Mouse (Mus musculus) midbrain, embryonic 12.5 days (tissue): ENCODE measurements around the gene Birc7. TPM values are rescaled to one million over a fixed set of nuclear protein-coding genes. Genes with fewer than 3 reads are reported as not detected.

ENCODE experiments used
- ATAC-seq: fragments of 200-750 bp; cut with Nextera tagmentation; 2 replicates; pipeline ENCODE4 v1.8.0; 2017; ENCODE audit warnings: low read depth, moderate TSS enrichment, moderate library complexity; ENCODE audit not compliant: low FRiP score
- H3K27ac ChIP-seq: fragments of 300-500 bp; sonication (generic); replicated peaks from 2 replicates; pipeline ENCODE4 v1.5.1; 2016; ENCODE audit warnings: mild to moderate bottlenecking
- H3K27me3 ChIP-seq: fragments of 300-500 bp; sonication (generic); 2 replicates; pipeline ENCODE4 v1.6.1; 2016; ENCODE audit warnings: mild to moderate bottlenecking
- H3K36me3 ChIP-seq: fragments of 300-500 bp; sonication (generic); 2 replicates; pipeline ENCODE4 v1.6.1; 2016
- H3K4me1 ChIP-seq: fragments of 300-500 bp; sonication (generic); 2 replicates; pipeline ENCODE4 v1.6.1; 2016
- H3K4me2 ChIP-seq: fragments of 300-500 bp; sonication (generic); replicated peaks from 2 replicates; pipeline ENCODE4 v1.6.1; 2016; ENCODE audit warnings: mild to moderate bottlenecking, moderate library complexity
- H3K4me3 ChIP-seq: fragments of 300-500 bp; sonication (generic); 2 replicates; pipeline ENCODE4 v1.5.1; 2016; ENCODE audit warnings: mild to moderate bottlenecking
- H3K9ac ChIP-seq: fragments of 300-500 bp; sonication (generic); replicated peaks from 2 replicates; pipeline ENCODE4 v1.6.1; 2016; ENCODE audit warnings: mild to moderate bottlenecking, moderate library complexity
- H3K9me3 ChIP-seq: fragments of 300-500 bp; sonication (generic); 2 replicates; pipeline ENCODE4 v1.6.1; 2016; ENCODE audit warnings: mild to moderate bottlenecking
- WGBS: fragments of 180-500 bp; shearing (Covaris S2); methylation state at CpG from one replicate; pipeline ENCODE4 v1.1.7; 2016; 5-methylcytosine and 5-hydroxymethylcytosine counted together
- polyA plus RNA-seq: library from polyadenylated mRNA; unstranded; fragments of >200 nt; fragmentation: Nextera tagmentation; extraction: Ambion mirVana; gene quantifications from 2 replicates; pipeline ENCODE4 v1.2.1, GENCODE M21; 2016

Gene Birc7
- polyA plus RNA-seq = 0.36 and 0.67 TPM in 2 replicates

DNA sequence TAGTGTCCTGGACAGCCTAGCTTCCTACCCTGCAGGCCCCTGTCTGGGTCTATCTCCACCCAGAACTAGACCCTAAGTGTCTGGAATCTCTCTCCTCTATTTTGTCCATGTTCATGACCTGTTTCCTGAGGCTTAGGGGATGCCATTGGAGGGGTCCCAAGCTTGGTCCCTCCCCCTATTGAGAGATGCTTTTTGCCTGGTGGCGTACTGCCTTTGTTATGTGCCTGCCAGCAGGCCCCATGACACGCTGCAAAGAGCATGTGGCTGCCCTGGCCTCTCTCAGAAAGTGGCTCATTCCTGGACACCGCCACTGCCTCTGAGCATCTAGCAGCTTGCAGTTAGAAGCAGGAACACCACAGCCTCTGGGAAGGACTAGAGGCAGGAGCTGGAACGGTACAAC lies at the start of gene Birc7:
Birc7 (plus strand) TSS at position 301 of the 400 bp plus-strand sequence.
- Histone ChIP-seq H3K4me1 (peaks cover 10% of the 10 kb centered on the region; the same call in 1 of the 2 replicates), H3K27ac (no peak within 1 kb of the TSS), H3K9ac (peak within 1 kb of the TSS; percentile 34; the same call in 1 of the 2 replicates), H3K27me3 (no peaks in the 10 kb centered on the region), H3K4me2 (no peak within 1 kb of the TSS), H3K36me3 (0 out of 2 replicates have a peak, but pooled peaks cover 5% of the 10 kb centered on the region), H3K4me3 (no peak within 1 kb of the TSS), H3K9me3 (no peaks in the 10 kb centered on the region)
- WGBS = 42% methylated on average over 4 of the region's 4 CpGs
- ATAC-seq = no peak

DNA sequence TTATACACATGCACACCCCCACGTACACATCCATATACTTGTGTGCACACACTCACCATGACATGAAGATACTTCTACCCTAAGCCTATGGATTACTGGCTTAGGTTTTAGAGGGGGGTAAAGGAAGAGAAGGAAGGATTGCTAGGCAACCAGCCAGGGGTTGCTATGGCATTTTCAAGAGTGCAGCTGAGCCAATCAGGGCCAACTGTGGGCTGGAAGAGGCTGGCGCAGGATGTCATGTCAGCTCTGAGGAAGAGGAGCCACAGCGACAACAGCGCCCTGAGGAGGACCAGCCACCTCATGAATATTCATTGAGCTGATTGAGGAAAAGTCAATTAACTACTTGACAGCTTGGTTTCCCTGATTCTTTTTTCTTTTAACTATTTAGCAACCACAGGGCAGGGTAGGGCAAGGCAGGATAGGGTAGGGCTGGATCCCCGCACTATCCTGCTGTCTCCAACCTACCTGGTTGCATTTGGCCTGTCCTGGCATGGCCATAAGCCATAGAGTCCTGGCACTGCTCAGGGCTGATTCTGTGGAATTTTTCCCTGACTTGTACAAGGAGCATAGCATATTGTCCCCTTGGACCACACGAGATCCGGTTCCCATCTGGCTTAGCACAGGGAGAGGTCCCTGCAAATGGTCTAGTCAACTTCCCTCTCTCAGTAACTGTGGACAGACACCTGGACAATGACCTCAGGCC lies 49.3 kb upstream of the Birc7 start:
- Histone ChIP-seq H3K9ac (no peak overlapping the region), H3K27ac (peak overlapping the region; percentile 72), H3K4me3 (no peak overlapping the region), H3K36me3 (peaks cover 34% of the 10 kb centered on the region), H3K4me1 (peaks cover 29% of the 10 kb centered on the region), H3K27me3 (no peaks in the 10 kb centered on the region), H3K4me2 (peak overlapping the region; percentile 20; the same call in 1 of the 2 replicates), H3K9me3 (no peaks in the 10 kb centered on the region)
- WGBS = 26% methylated on average over 7 of the region's 7 CpGs
- peak; percentile 90 for ATAC-seq

DNA sequence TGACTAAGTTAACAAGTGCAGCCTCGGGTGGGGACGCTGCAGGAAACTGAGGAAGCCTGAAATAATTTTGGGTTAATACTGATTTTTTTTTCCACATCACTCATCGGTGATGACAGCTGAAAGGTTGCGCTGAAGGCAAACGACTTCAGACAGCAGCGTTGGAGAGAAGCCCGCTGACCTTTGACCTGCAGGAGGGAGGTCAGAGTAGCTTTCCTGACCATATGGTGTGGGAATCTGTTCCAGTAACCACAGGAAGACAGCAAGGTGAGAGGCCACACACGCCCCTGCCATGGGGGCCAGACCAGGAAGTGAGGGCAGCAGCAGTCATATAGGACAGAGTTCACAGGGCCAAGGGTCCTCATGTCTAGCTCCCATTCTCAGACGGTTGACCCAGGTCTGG lies 47.5 kb upstream of the Birc7 start:
- no peak overlapping the region for H3K9ac ChIP-seq
- H3K4me1 ChIP-seq = peaks cover 37% of the 10 kb centered on the region
- 77% methylated on average over 9 of the region's 9 CpGs for WGBS
- H3K9me3 ChIP-seq = no peaks in the 10 kb centered on the region
- no peaks in the 10 kb centered on the region for H3K27me3 ChIP-seq
- H3K36me3 ChIP-seq = peaks cover 42% of the 10 kb centered on the region
- no peak overlapping the region for H3K27ac ChIP-seq
- H3K4me2 ChIP-seq = no peak overlapping the region
- no peak overlapping the region for H3K4me3 ChIP-seq
- ATAC-seq = no peak

DNA sequence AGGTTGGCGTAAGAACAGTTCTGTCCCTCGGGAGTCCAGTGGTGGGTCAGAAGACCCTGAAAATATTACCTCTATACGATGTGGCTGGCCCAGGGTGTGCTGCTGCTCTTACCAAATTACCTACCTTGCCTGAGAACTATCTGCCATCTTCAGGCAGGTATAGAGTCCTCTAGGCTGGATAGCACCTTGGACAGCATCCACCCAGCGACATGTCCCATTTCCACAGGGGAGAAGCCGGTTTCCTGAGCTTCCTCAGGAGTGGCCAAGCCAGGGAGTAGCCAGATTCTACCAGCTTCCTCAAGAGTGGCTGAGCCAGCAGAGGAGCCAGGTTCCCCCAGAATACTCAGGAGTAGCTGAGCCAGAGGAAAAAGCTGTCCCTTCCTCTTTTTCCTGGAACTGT lies 43.6 kb upstream of the Birc7 start:
- no peaks in the 10 kb centered on the region for H3K9me3 ChIP-seq
- peaks cover 26% of the 10 kb centered on the region for H3K36me3 ChIP-seq
- no peaks in the 10 kb centered on the region for H3K27me3 ChIP-seq
- no peak for ATAC-seq
- H3K27ac ChIP-seq = 0 out of 2 replicates have a peak overlapping the region, but pooled peaks have one; percentile 8
- H3K4me1 ChIP-seq = peaks cover 57% of the 10 kb centered on the region
- H3K4me2 ChIP-seq = peak overlapping the region; percentile 18; the same call in 1 of the 2 replicates
- H3K4me3 ChIP-seq = no peak overlapping the region
- 81% methylated on average over 5 of the region's 5 CpGs for WGBS
- no peak overlapping the region; the same call in 1 of the 2 replicates for H3K9ac ChIP-seq

DNA sequence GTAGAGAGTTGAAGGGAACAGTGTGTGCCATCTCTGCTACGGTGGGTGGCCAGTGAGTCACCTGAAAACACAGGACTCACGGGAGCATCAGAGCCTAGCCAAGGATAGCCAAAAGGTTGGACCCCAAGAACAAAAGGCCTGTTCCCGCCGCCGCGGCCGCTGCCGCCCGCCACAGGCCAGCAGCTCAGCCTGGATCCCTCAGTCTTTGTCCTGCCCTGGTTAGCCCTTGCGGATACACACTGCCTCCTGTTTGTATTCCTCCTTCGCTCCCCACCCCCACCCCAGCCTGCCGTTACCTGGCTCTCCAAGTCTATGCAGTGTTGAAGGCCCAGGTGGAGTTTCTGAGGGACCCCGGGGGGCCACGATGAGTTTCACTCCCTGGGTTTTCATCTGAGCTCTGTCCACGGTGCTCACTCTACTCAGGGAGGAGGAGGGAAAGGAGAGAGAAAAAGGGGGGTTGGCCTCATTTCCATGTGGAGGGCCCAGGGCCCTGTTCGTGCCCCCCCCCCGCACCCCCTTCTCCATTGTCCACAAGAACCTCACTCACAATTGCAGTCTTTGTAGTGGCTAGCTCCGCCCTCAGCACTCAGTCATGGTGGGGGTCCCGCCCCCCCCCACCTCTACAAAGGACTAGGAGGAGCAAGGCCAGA lies 39.4 kb upstream of the Birc7 start:
- no peaks in the 10 kb centered on the region for H3K27me3 ChIP-seq

DNA sequence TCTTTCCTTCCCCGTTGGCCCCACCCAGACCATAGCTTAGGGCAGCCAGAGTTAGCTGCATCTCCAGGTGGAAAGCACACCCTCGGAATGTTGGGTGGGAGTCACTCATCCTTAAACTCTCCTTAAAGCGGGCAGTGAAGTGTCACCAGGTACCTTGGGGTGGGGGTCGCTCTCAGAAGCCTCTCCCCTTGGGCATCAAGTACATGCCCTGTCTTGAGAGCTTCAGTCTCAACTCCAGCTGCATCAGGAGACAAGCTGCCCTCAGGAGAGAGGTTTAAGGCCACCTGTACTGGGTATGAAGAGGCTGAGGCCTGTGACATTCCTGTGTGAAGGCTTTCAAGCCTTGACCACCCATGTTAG lies 38.9 kb upstream of the Birc7 start:
- 2% methylated on average over 4 of the region's 4 CpGs for WGBS
- Histone ChIP-seq H3K9me3 (no peaks in the 10 kb centered on the region), H3K27ac (peak overlapping the region; percentile 100), H3K4me1 (peaks cover 74% of the 10 kb centered on the region), H3K9ac (peak overlapping the region; percentile 81), H3K4me2 (peak overlapping the region; percentile 83), H3K36me3 (0 out of 2 replicates have a peak, but pooled peaks cover 4% of the 10 kb centered on the region), H3K4me3 (peak overlapping the region; percentile 96), H3K27me3 (no peaks in the 10 kb centered on the region)
- peak; percentile 0 for ATAC-seq

More for the DNA sequence above, 39.4 kb upstream of the Birc7 start:
- peak; percentile 20 for ATAC-seq
- H3K9me3 ChIP-seq = no peaks in the 10 kb centered on the region
- H3K9ac ChIP-seq = peak overlapping the region; percentile 81
- peak overlapping the region; percentile 100 for H3K27ac ChIP-seq
- peaks cover 72% of the 10 kb centered on the region for H3K4me1 ChIP-seq
- WGBS = under 1% methylated on average over 19 of the region's 19 CpGs
- peak overlapping the region; percentile 96 for H3K4me3 ChIP-seq
- H3K4me2 ChIP-seq = peak overlapping the region; percentile 83
- 0 out of 2 replicates have a peak, but pooled peaks cover 9% of the 10 kb centered on the region for H3K36me3 ChIP-seq

DNA sequence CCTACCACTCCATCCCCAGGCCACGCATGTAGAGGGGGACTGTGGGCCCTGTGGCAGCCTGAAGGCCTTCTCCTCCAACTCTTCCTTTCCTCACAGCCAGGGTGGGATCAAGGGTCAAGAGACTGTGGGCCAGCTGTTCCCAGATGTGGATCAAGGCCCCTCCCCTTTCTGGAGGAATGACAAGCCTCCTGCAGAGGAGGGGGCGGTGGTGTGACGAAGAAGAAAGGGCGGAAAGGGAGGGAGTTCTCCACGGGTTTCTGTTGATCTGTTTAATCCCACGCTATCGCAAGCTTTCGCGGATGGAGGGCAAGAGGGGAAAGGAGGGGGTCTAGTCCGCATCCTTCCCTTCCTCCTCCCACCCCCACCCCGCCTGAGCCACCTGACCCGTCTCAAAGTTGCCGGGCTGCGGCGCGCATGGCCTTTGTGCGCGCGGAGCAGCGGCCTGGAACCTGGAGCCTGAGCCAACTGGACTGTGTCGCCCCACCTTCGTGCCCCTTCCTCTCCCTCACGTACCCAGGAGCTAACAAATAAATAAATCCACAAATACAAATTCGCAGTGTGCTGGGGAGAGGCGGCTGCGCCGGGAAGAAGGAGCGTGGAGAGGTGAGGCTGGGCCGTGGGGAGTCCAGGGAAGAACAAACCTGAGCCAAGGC lies 38.3 kb upstream of the Birc7 start:
- H3K9me3 ChIP-seq = no peaks in the 10 kb centered on the region
- H3K9ac ChIP-seq = peak overlapping the region; percentile 99
- peak overlapping the region; percentile 96 for H3K4me3 ChIP-seq
- peaks cover 79% of the 10 kb centered on the region for H3K4me1 ChIP-seq
- peak overlapping the region; percentile 100 for H3K27ac ChIP-seq
- H3K4me2 ChIP-seq = peak overlapping the region; percentile 83
- 1% methylated on average over 27 of the region's 29 CpGs for WGBS
- H3K36me3 ChIP-seq = peaks cover 3% of the 10 kb centered on the region; the same call in 1 of the 2 replicates
- H3K27me3 ChIP-seq = no peaks in the 10 kb centered on the region
- ATAC-seq = 0 out of 2 replicates have a peak, but pooled peaks have one; percentile 1

DNA sequence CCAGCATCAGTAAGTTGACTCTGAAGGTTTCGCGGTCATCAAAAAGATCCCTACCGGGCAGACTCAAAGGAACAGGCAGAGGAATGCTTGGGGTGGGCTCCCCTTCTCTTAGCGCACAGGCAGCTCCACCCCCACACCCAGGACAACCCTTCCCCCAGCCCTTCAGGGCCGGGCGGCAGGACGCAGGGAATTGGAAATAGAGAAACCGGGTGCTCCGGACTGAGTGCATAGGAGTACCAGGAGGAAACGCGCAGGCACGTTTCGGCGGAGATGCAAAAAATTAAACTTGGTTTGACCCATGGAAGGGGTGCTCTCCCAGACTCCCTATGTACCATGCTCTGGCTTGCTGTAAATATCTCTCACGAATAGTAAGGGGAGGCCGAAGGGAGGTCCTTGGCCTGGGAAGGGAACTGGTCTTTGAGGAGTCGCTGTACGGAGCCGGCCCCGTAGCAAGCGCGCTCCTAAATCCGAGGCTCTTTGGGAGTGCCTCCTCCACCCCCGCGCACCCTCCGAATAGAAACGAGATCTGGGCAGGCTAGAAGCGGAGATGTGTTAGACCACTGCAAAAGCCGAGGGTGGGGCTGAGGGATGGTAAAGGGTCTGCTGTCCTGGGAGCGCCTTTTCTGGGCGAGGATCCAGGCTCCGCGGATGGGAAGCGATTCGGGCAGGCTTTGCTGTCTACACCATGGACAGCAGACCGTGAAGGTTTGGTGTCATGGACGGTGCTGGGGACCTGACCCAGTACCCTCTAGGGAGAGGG lies 37.6 kb upstream of the Birc7 start:
- no peaks in the 10 kb centered on the region for H3K27me3 ChIP-seq
- no peaks in the 10 kb centered on the region for H3K9me3 ChIP-seq
- H3K36me3 ChIP-seq = peaks cover 8% of the 10 kb centered on the region; the same call in 1 of the 2 replicates
- H3K9ac ChIP-seq = peak overlapping the region; percentile 99
- WGBS = under 1% methylated on average over 37 of the region's 37 CpGs
- H3K27ac ChIP-seq = peak overlapping the region; percentile 100
- peaks cover 79% of the 10 kb centered on the region for H3K4me1 ChIP-seq
- H3K4me2 ChIP-seq = peak overlapping the region; percentile 83
- ATAC-seq = no peak
- peak overlapping the region; percentile 96 for H3K4me3 ChIP-seq

DNA sequence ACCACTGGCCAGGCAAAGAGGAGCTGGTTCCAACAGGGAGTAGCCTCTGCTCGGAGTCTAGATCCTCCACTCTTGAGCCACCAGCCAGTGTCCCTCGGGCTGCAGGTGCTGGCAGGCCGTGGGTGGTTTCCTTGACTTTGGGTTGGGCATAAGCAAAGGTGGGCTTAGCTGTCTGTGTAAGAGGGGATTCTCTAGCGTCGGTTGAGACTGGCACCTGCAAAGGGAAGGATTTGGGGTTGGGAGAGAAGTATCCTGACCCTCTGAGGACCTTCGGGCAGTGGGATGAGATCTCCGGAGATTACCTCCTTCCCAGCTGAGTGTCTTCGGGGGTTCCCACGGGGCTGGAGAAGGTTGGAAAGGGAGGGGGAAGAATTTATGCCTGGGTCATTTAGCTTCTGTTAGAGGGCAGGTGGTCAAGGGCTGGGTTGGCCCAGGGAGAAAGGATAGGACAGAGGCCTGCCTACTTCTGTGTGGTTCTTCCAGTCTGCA lies 36.9 kb upstream of the Birc7 start:
- Histone ChIP-seq H3K27me3 (no peaks in the 10 kb centered on the region), H3K4me2 (peak overlapping the region; percentile 83), H3K27ac (peak overlapping the region; percentile 100), H3K9ac (peak overlapping the region; percentile 99), H3K36me3 (peaks cover 8% of the 10 kb centered on the region; the same call in 1 of the 2 replicates), H3K4me3 (peak overlapping the region; percentile 96), H3K9me3 (no peaks in the 10 kb centered on the region), H3K4me1 (peaks cover 79% of the 10 kb centered on the region)
- WGBS = 5% methylated on average over 9 of the region's 9 CpGs
- ATAC-seq = no peak

DNA sequence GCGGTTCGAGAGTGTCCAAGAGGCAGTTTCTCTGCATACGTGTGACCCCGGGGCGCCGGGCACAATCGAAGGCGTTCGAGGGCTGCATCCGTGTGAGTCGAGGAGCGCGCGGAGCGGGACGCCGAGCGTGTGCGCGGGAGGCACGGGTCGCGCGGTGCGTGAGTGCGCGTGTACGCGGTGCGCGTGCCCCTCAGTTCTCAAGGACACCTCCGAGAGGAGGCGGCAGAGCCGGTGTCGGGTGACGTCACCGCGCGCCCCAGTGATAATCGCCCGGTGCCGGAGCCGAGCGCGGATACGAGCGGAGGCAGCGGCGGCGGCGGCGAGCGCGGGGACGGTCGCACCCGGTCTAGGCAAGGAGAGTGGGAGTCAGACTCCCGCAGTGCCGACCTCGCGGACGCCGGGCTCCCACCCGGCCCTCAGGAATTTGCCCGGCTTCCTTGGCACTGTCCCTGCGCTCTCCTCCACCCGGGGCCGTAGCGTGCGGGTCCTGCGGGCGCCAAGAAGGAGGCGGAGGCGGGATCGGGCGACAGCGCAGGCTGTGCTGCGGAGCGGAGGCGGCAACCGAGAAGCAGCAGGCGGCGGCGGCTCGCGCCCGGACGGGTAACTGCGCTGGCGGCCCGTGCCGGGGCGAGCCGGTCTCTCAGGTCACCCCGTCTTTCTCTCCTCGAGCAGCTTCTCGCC lies 35.8 kb upstream of the Birc7 start:
- no peaks in the 10 kb centered on the region for H3K27me3 ChIP-seq
- peaks cover 8% of the 10 kb centered on the region; the same call in 1 of the 2 replicates for H3K36me3 ChIP-seq
- H3K27ac ChIP-seq = peak overlapping the region; percentile 100
- no peaks in the 10 kb centered on the region for H3K9me3 ChIP-seq
- ATAC-seq = 0 out of 2 replicates have a peak, but pooled peaks have one; percentile 0
- H3K4me3 ChIP-seq = peak overlapping the region; percentile 96
- under 1% methylated on average over 93 of the region's 97 CpGs for WGBS
- peak overlapping the region; percentile 99 for H3K9ac ChIP-seq
- peak overlapping the region; percentile 83 for H3K4me2 ChIP-seq
- peaks cover 79% of the 10 kb centered on the region for H3K4me1 ChIP-seq
